Mouse (Mus musculus): ENCODE measurements around the gene Slc29a4. TPM values are rescaled to one million over a fixed set of nuclear protein-coding genes. Genes with fewer than 3 reads are reported as not detected.

Slc29a4 gene
- total and polyA plus RNA-seq, 2 experiments from 2014 or later: 0.08 to 0.48 TPM

GRCm38 (mm10) chr5:142726748-142727147, 34.4 kb downstream of the Slc29a4 start:
- Histone ChIP-seq H3K27ac (ENCODE audit: low read depth) (no peak overlapping the region), H3K9ac (replicated peaks; ENCODE audit: low read depth, low read length) (no peak overlapping the region), H3K4me1 (ENCODE audit: control insufficient read depth, insufficient read depth) (no peaks in the 10 kb centered on the region), H3K9me3 (replicated peaks; ENCODE audit: control insufficient read depth, low read length) (no peaks in the 10 kb centered on the region), H3K36me3 (replicated peaks; ENCODE audit: control insufficient read depth, insufficient read depth, low read length) (peaks cover 66% of the 10 kb centered on the region), H3K4me3 (ENCODE audit: low read depth, low read length) (no peak overlapping the region), H3K27me3 (ENCODE audit: control insufficient read depth, insufficient read depth, low read length) (no peaks in the 10 kb centered on the region), H3K4me2 (ENCODE audit: low read depth, low read length) (no peak overlapping the region)
- TF ChIP-seq EP300 (IDR thresholded peaks at IDR 0.05; ENCODE audit: low read depth) (no peak), CTCF (IDR thresholded peaks at IDR 0.05; ENCODE audit: low read depth) (no peak)
- ATAC-seq (ENCODE audit: insufficient read depth, low read depth) (no peak), DNase-seq (ENCODE audit: low spot score) (no peak)
- 80% methylated on average over 6 of the region's 6 CpGs for whole genome bisulfite sequencing

- WGBS: 96% methylated on average over 16 of the region's 16 CpGs
- Histone ChIP-seq H3K4me2 (ENCODE audit: low read depth, low read length) (no peak overlapping the region), H3K36me3 (replicated peaks; ENCODE audit: control insufficient read depth, insufficient read depth, low read length) (peaks cover 81% of the 10 kb centered on the region), H3K4me1 (ENCODE audit: control insufficient read depth, insufficient read depth) (no peaks in the 10 kb centered on the region), H3K27ac (ENCODE audit: low read depth) (no peak overlapping the region), H3K9me3 (replicated peaks; ENCODE audit: control insufficient read depth, low read length) (no peaks in the 10 kb centered on the region), H3K27me3 (ENCODE audit: control insufficient read depth, insufficient read depth, low read length) (no peaks in the 10 kb centered on the region), H3K9ac (replicated peaks; ENCODE audit: low read depth, low read length) (no peak overlapping the region), H3K4me3 (ENCODE audit: low read depth, low read length) (no peak overlapping the region)
- DNase-seq (ENCODE audit: low spot score): no peak
- no peak for TF ChIP-seq CTCF (IDR thresholded peaks at IDR 0.05; ENCODE audit: low read depth)
- no peak for TF ChIP-seq EP300 (IDR thresholded peaks at IDR 0.05; ENCODE audit: low read depth)
- no peak for ATAC-seq (ENCODE audit: insufficient read depth, low read depth)
Observed at GRCm38 (mm10) chr5:142728301-142728700, 36.0 kb downstream of the Slc29a4 start.

GRCm38 (mm10) chr5:142730295-142730694, 38.0 kb downstream of the Slc29a4 start:
- ATAC-seq (ENCODE audit: insufficient read depth, low read depth): no peak
- Histone ChIP-seq H3K27me3 (ENCODE audit: control insufficient read depth, insufficient read depth, low read length) (no peaks in the 10 kb centered on the region), H3K4me3 (ENCODE audit: low read depth, low read length) (no peak overlapping the region), H3K4me2 (ENCODE audit: low read depth, low read length) (no peak overlapping the region), H3K27ac (ENCODE audit: low read depth) (no peak overlapping the region), H3K4me1 (ENCODE audit: control insufficient read depth, insufficient read depth) (no peaks in the 10 kb centered on the region), H3K9ac (replicated peaks; ENCODE audit: low read depth, low read length) (no peak overlapping the region), H3K9me3 (replicated peaks; ENCODE audit: control insufficient read depth, low read length) (no peaks in the 10 kb centered on the region), H3K36me3 (replicated peaks; ENCODE audit: control insufficient read depth, insufficient read depth, low read length) (peaks cover 95% of the 10 kb centered on the region)
- TF ChIP-seq EP300 (IDR thresholded peaks at IDR 0.05; ENCODE audit: low read depth): no peak
- TF ChIP-seq CTCF (IDR thresholded peaks at IDR 0.05; ENCODE audit: low read depth): no peak
- no peak for DNase-seq (ENCODE audit: low spot score)
- WGBS: 83% methylated on average over 12 of the region's 12 CpGs

- Histone ChIP-seq H3K4me1 (ENCODE audit: control insufficient read depth, insufficient read depth) (no peaks in the 10 kb centered on the region), H3K36me3 (replicated peaks; ENCODE audit: control insufficient read depth, insufficient read depth, low read length) (peaks cover 95% of the 10 kb centered on the region), H3K27ac (ENCODE audit: low read depth) (no peak overlapping the region), H3K9me3 (replicated peaks; ENCODE audit: control insufficient read depth, low read length) (no peaks in the 10 kb centered on the region), H3K27me3 (ENCODE audit: control insufficient read depth, insufficient read depth, low read length) (no peaks in the 10 kb centered on the region), H3K4me2 (ENCODE audit: low read depth, low read length) (no peak overlapping the region), H3K4me3 (ENCODE audit: low read depth, low read length) (no peak overlapping the region), H3K9ac (replicated peaks; ENCODE audit: low read depth, low read length) (no peak overlapping the region)
- no peak for TF ChIP-seq EP300 (IDR thresholded peaks at IDR 0.05; ENCODE audit: low read depth)
- no peak for TF ChIP-seq CTCF (IDR thresholded peaks at IDR 0.05; ENCODE audit: low read depth)
- ATAC-seq (ENCODE audit: insufficient read depth, low read depth): no peak
- DNase-seq (ENCODE audit: low spot score): no peak
- 89% methylated on average over 11 of the region's 11 CpGs for WGBS
Observed at GRCm38 (mm10) chr5:142731916-142732315, 39.6 kb downstream of the Slc29a4 start.

GRCm38 (mm10) chr5:142739941-142740340, 47.6 kb downstream of the Slc29a4 start:
- ATAC-seq (ENCODE audit: insufficient read depth, low read depth): no peak
- Histone ChIP-seq H3K9ac (replicated peaks; ENCODE audit: low read depth, low read length) (no peak overlapping the region), H3K4me3 (ENCODE audit: low read depth, low read length) (no peak overlapping the region), H3K9me3 (replicated peaks; ENCODE audit: control insufficient read depth, low read length) (no peaks in the 10 kb centered on the region), H3K4me1 (ENCODE audit: control insufficient read depth, insufficient read depth) (no peaks in the 10 kb centered on the region), H3K36me3 (replicated peaks; ENCODE audit: control insufficient read depth, insufficient read depth, low read length) (peaks cover 91% of the 10 kb centered on the region), H3K27ac (ENCODE audit: low read depth) (no peak overlapping the region), H3K27me3 (ENCODE audit: control insufficient read depth, insufficient read depth, low read length) (no peaks in the 10 kb centered on the region), H3K4me2 (ENCODE audit: low read depth, low read length) (no peak overlapping the region)
- no peak for DNase-seq (ENCODE audit: low spot score)
- TF ChIP-seq EP300 (IDR thresholded peaks at IDR 0.05; ENCODE audit: low read depth) (no peak), CTCF (IDR thresholded peaks at IDR 0.05; ENCODE audit: low read depth) (no peak)
- WGBS: 81% methylated on average over 8 of the region's 8 CpGs

GRCm38 (mm10) chr5:142747026-142747629, 54.8 kb downstream of the Slc29a4 start:
- ATAC-seq (ENCODE audit: insufficient read depth, low read depth): no peak
- DNase-seq (ENCODE audit: low spot score): no peak
- WGBS: 69% methylated on average over 12 of the region's 12 CpGs
- H3K9ac ChIP-seq (replicated peaks; ENCODE audit: low read depth, low read length): no peak overlapping the region
- H3K4me1 ChIP-seq (ENCODE audit: control insufficient read depth, insufficient read depth): no peaks in the 10 kb centered on the region
- H3K9me3 ChIP-seq (replicated peaks; ENCODE audit: control insufficient read depth, low read length): no peaks in the 10 kb centered on the region
- no peak overlapping the region for H3K27ac ChIP-seq (ENCODE audit: low read depth)
- H3K4me3 ChIP-seq (ENCODE audit: low read depth, low read length): no peak overlapping the region
- peaks cover 77% of the 10 kb centered on the region for H3K36me3 ChIP-seq (replicated peaks; ENCODE audit: control insufficient read depth, insufficient read depth, low read length)
- H3K4me2 ChIP-seq (ENCODE audit: low read depth, low read length): no peak overlapping the region
- no peaks in the 10 kb centered on the region for H3K27me3 ChIP-seq (ENCODE audit: control insufficient read depth, insufficient read depth, low read length)
- TF ChIP-seq EP300 (IDR thresholded peaks at IDR 0.05; ENCODE audit: low read depth) (no peak), CTCF (IDR thresholded peaks at IDR 0.05; ENCODE audit: low read depth) (no peak)

Measured in heart, postnatal 0 days (tissue).